Mouse (Mus musculus): ENCODE results near the gene Slc5a1. TPM values are rescaled to one million over a fixed set of nuclear protein-coding genes. Genes with fewer than 3 reads are reported as not detected.
A peak's percentile ranks its signal among the peaks of the same experiment; 100 is the strongest.

Slc5a1 gene
- total RNA-seq, 2 experiments from 2014 or later = 0.13 to 0.20 TPM

DNA sequence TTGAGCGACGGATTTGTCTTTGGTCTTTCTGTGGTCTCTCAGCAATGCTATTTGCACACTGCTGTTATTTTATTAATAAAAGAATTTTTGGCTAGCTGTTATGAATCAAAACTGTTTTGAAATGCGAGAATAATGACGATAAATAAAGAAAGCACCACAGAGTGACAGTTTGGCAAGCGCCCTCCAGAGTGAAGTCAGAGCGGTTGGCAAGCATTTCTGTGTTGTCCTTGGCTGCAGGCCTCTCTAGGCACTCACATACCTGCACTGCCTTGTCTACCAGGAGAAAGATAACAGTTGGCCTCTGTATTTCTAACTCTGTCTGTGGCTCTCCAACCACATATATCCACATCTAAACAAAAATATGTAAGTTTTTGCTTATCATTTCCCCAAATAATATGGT lies 43.7 kb downstream of the Slc5a1 start:
- peak; percentile 14 to 25 for DNase-seq (ENCODE audit: low spot score in 2 of 2)

- DNase-seq (ENCODE audit: low spot score in 2 of 2) = no peak
Measured at GRCm38 (mm10) chr5:33193567-33193966, 89.5 kb downstream of the Slc5a1 start.

DNA sequence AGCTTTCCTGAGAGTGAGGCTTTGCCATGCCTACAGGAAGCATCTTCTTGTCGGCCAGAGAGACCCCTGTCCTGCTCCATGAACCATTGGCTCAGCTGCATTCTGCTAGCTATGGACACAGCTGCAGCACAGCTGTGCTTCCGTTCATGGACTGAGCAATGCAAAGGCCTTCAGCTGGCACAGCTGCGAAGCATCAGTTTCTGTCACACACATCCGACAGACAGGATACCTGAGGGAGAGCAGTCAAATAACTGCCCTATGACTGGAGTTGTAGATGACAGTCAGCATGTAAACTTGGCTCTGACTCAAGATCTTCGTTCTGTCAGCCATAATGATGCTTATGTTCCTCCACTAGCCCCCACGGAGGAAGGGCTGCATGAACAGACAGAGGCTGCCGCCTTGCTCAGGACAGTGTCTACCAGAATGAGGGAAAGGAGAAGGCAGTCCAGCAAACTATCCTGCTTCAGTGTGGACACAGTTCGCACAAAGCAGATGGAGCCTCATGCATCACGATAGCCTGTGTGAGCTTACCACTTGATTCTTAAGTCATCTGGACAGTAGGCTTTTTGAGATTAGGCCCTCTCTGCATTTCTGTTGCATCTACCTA lies 91.3 kb downstream of the Slc5a1 start:
- DNase-seq (ENCODE audit: low spot score in 2 of 2) = no peak

DNA sequence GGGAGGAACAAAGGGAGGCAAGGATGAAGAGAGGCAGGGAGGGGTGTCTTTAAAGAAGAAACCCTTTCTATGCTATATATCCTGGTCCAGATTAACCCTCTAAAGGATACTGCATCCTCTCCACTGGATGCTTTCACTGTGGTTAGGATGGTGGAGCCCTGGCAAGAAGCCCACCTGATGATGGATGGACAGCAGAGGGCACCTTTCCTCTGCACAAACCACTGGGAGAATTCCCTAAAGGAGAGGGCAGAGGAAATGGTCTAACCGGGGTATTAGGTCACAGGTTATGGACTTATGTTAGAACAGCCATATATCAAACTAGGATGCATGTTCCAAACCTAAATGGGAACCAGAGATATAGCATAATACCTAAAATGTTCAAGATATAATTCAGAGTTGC lies 96.1 kb downstream of the Slc5a1 start:
- no peak for DNase-seq (ENCODE audit: low spot score in 2 of 2)

DNA sequence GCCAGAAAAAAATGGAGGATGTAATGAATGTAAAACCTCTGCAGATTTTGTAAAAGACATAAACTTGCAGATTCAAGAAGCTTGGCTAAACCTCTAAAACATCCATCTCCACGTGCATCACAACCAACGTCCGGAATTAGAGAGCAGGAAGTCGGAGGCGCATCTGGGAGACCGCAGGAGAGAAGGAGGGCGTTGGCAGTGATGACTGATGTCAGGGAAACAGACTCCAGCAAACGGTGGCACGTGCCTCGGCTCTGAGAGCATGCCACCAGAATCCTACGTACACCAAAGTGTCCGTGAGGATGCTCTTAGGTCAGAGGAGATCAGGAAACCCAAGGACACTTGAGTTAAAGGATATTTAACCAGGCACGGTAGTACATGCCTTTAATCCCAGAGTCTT lies 97.7 kb downstream of the Slc5a1 start:
- no peak for DNase-seq (ENCODE audit: low spot score in 2 of 2)

GRCm38 (mm10) chr5:33202516-33203170 lies 98.6 kb downstream of the Slc5a1 start:
- no peak for DNase-seq (ENCODE audit: low spot score in 2 of 2)

GRCm38 (mm10) chr5:33203171-33203565 lies 99.1 kb downstream of the Slc5a1 start:
- DNase-seq (ENCODE audit: low spot score in 2 of 2) = no peak

GRCm38 (mm10) chr5:33203691-33204242 lies 99.7 kb downstream of the Slc5a1 start:
- peak; percentile 60 to 85 for DNase-seq (ENCODE audit: low spot score in 2 of 2)

DNA sequence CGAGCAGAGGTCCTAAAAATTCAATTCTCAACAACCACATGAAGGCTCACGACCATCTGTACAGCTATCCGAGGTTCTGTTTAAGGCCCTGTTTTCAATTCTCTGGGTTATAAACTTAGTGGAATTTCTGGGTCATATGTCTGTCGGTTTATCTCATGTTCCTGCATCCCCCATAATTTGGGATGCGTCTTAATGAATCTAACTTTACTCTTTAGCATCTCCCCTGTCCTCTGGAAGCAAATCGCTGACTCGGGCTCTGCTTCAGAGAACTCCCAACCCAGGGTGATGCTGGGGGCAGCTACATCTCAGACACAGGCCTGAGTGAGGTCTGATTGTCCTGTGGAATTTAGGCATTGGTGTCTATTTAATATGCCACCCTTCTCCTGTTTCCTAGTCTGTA lies 100.3 kb downstream of the Slc5a1 start:
- no peak for DNase-seq (ENCODE audit: low spot score in 2 of 2)

- no peak for DNase-seq (ENCODE audit: low spot score in 2 of 2)
Measured at GRCm38 (mm10) chr5:33206328-33206727, 102.3 kb downstream of the Slc5a1 start.

DNA sequence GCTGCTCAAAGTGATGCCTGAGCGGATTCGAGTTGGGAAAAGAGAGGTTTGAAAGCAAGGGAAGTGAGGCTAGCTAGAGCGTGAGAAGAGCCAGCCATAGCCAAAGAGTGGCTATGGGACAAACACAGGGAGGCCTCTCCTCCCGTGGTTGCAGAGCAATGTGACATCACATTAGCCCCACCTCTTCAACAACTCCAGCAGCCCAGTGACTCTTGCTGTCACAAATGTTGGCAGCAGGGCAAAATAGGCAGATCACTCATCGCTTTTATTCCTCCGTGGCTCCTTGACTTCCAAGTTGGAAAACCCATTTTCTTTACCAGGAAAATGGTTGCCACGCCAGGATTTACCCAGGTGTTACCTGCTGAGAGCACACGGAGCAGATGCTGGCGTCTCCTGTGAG lies 103.1 kb downstream of the Slc5a1 start:
- DNase-seq (ENCODE audit: low spot score in 2 of 2) = no peak

GRCm38 (mm10) chr5:33208533-33209245 lies 104.7 kb downstream of the Slc5a1 start:
- DNase-seq (ENCODE audit: low spot score in 2 of 2) = no peak

GRCm38 (mm10) chr5:33210515-33210914 lies 106.5 kb downstream of the Slc5a1 start:
- no peak for DNase-seq (ENCODE audit: low spot score in 2 of 2)

- no peak for DNase-seq (ENCODE audit: low spot score in 2 of 2)
Measured at GRCm38 (mm10) chr5:33211254-33211653, 107.2 kb downstream of the Slc5a1 start.

Other genes starting within 250 kb of the Slc5a1 start
- gene Prr14l, start 250.0 kb upstream of the Slc5a1 start, total RNA-seq (2021) = 10 to 100 TPM; 48.0 to 48.8 TPM
- 10 to 100 TPM; 69.8 to 74.9 TPM for gene Depdc5, start 240.5 kb upstream of the Slc5a1 start, total RNA-seq (2021)
- 1,000 to 10,000 TPM; 1,080 to 1,138 TPM for gene Ywhah, start 85.4 kb upstream of the Slc5a1 start, total RNA-seq (2021)
- under 1 TPM; 0.20 to 0.28 TPM for gene Spon2, start 114.2 kb downstream of the Slc5a1 start, total RNA-seq (2021)
- gene Ctbp1, start 170.8 kb downstream of the Slc5a1 start, total RNA-seq (2021) = 100 to 1,000 TPM; 288 to 309 TPM
- 100 to 1,000 TPM; 102 to 103 TPM for gene Maea, start 231.3 kb downstream of the Slc5a1 start, total RNA-seq (2021)

Data from layer of hippocampus, adult 18-20 months (tissue).